In the genomic region with DNA sequence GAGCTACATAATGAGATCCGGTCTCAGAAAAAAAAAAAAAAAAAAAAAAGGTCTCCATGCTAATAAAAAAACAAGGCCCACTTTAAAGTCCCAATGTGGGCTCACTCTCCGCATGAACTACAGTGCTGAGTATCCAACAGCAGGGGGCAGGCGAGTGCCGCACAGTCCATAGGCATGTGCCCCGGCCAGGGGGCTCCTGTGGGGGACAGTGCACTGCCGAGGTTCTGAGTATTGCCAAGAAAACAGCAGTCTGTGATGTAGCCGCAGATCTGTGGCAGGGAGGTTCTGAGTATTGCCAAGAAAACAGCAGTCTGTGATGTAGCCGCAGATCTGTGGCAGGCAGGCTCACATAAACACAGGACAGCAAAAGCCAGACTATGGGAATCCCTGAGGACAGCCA, we compare ENCODE assay signal across 8 mouse cellular contexts. TPM values are rescaled to one million over a fixed set of nuclear protein-coding genes. Genes with fewer than 3 reads are reported as not detected.
A peak's percentile ranks its signal among the peaks of the same experiment; 100 is the strongest.
DNase-seq lines count a peak whose midpoint lies in the region; ATAC-seq lines count a peak whose summit lies in the region.

No protein-coding gene starts in this region.

- H3K4me1 ChIP-seq in forebrain, embryonic 10.5 days = peaks cover 48% of the 10 kb centered on the region
- peaks cover 52% of the 10 kb centered on the region for H3K4me1 ChIP-seq in kidney, embryonic 15.5 days

- H3K27ac ChIP-seq in forebrain, embryonic 10.5 days = peak overlapping the region; percentile 56; the same call in 1 of the 2 replicates
- peak overlapping the region; percentile 70 for H3K27ac ChIP-seq in kidney, embryonic 15.5 days

- peaks cover 80% of the 10 kb centered on the region for H3K36me3 ChIP-seq in forebrain, embryonic 10.5 days (replicated peaks)
- peaks cover 60% of the 10 kb centered on the region for H3K36me3 ChIP-seq in kidney, embryonic 15.5 days
- no peaks in the 10 kb centered on the region; the same call in 1 of the 2 replicates for H3K36me3 ChIP-seq in splenic B cell, adult 2 months (ENCODE audit: control insufficient read depth, insufficient read depth, low read length, poor library complexity, severe bottlenecking)

- no peak overlapping the region for H3K4me3 ChIP-seq in forebrain, embryonic 10.5 days
- H3K4me3 ChIP-seq in kidney, embryonic 15.5 days (replicated peaks) = no peak overlapping the region

- H3K27me3 ChIP-seq in forebrain, embryonic 10.5 days (ENCODE audit: poor library complexity, severe bottlenecking) = no peaks in the 10 kb centered on the region
- H3K27me3 ChIP-seq in kidney, embryonic 15.5 days = no peaks in the 10 kb centered on the region
- H3K27me3 ChIP-seq in splenic B cell, adult 2 months (ENCODE audit: control insufficient read depth, insufficient read depth, low read length, poor library complexity, severe bottlenecking) = no peaks in the 10 kb centered on the region

- H3K9me3 ChIP-seq in forebrain, embryonic 10.5 days = no peaks in the 10 kb centered on the region
- H3K9me3 ChIP-seq in kidney, embryonic 15.5 days (replicated peaks) = no peaks in the 10 kb centered on the region

- 0 out of 2 replicates have a peak, but pooled peaks have one; percentile 7 for ATAC-seq in kidney, embryonic 15.5 days (replicated peaks; ENCODE audit: low FRiP score)
- peak; percentile 84 for ATAC-seq in megakaryocyte progenitor cell, adult 5-6 weeks (replicated peaks; ENCODE audit: poor library complexity)

- 33% methylated on average over 8 of the region's 8 CpGs for WGBS in forebrain, embryonic 10.5 days
- WGBS in kidney, embryonic 15.5 days = 10% methylated on average over 8 of the region's 8 CpGs

- no peak overlapping the region for H3K4me2 ChIP-seq in kidney, embryonic 15.5 days

- no peak overlapping the region for H3K9ac ChIP-seq in kidney, embryonic 15.5 days

- peak; percentile 36 for DNase-seq in gastrocnemius, adult 18-20 months (ENCODE audit: low spot score)
- DNase-seq in gastrocnemius, postnatal 25 days = no peak
- DNase-seq in 416B (ENCODE audit: low read depth) = peak; percentile 55
- peak; percentile 54 for DNase-seq in adrenal gland, postnatal 25 days
- DNase-seq in forebrain, embryonic 10.5 days (ENCODE audit: extremely low spot score, low spot score) = peak; percentile 74
- DNase-seq in splenic B cell, adult 2 months (ENCODE audit: low read depth, low spot score) = peak; percentile 74

RNA-seq across cellular contexts. Expression of a gene that starts 15.5 kb away (rescaled TPM):
- total RNA-seq in gastrocnemius, adult 18-20 months (2021) = 1 to 10 TPM; 2.0 to 2.5 TPM
- 1 to 10 TPM; 1.8 to 2.4 TPM for total RNA-seq in gastrocnemius, postnatal 25 days (2021)
- total RNA-seq in adrenal gland, postnatal 25 days (2021) = 10.2 and 16.1 TPM in 2 replicates
- 10.0 and 10.9 TPM in 2 replicates for polyA plus RNA-seq in forebrain, embryonic 10.5 days (2016; fragmentation: Nextera tagmentation; extraction: Ambion mirVana)
- polyA plus RNA-seq in kidney, embryonic 15.5 days (2015; fragmentation: Nextera tagmentation; extraction: Ambion mirVana) = 8.5 and 9.5 TPM in 2 replicates
- total RNA-seq in megakaryocyte progenitor cell, adult 5-6 weeks (2015) = 1.1 and 3.3 TPM in 2 replicates
- total RNA-seq in megakaryocyte progenitor cell, adult 5-6 weeks (2017) = 5.8 and 6.0 TPM in 2 replicates

RNA-seq across cellular contexts. Expression of a gene that starts 33.3 kb away (rescaled TPM):
- 10 to 100 TPM; 12.9 to 16.2 TPM for total RNA-seq in gastrocnemius, adult 18-20 months (2021)
- total RNA-seq in gastrocnemius, postnatal 25 days (2021) = 10 to 100 TPM; 12.6 to 14.5 TPM
- total RNA-seq in adrenal gland, postnatal 25 days (2021) = 56.2 and 67.2 TPM in 2 replicates
- polyA plus RNA-seq in forebrain, embryonic 10.5 days (2016; fragmentation: Nextera tagmentation; extraction: Ambion mirVana) = 54.1 and 54.7 TPM in 2 replicates
- polyA plus RNA-seq in kidney, embryonic 15.5 days (2015; fragmentation: Nextera tagmentation; extraction: Ambion mirVana) = 80.0 and 89.4 TPM in 2 replicates
- total RNA-seq in megakaryocyte progenitor cell, adult 5-6 weeks (2015) = 33.5 and 37.1 TPM in 2 replicates
- 50.4 and 64.3 TPM in 2 replicates for total RNA-seq in megakaryocyte progenitor cell, adult 5-6 weeks (2017)

RNA-seq across cellular contexts. Expression of a gene that starts 34.6 kb away (rescaled TPM):
- 1 to 10 TPM; 1.1 to 2.3 TPM for total RNA-seq in gastrocnemius, adult 18-20 months (2021)
- total RNA-seq in gastrocnemius, postnatal 25 days (2021) = 10 to 100 TPM; 11.9 to 13.3 TPM
- total RNA-seq in adrenal gland, postnatal 25 days (2021) = 10.7 and 11.1 TPM in 2 replicates
- 265 TPM in 2 replicates for polyA plus RNA-seq in forebrain, embryonic 10.5 days (2016; fragmentation: Nextera tagmentation; extraction: Ambion mirVana)
- polyA plus RNA-seq in kidney, embryonic 15.5 days (2015; fragmentation: Nextera tagmentation; extraction: Ambion mirVana) = 340 and 433 TPM in 2 replicates
- total RNA-seq in megakaryocyte progenitor cell, adult 5-6 weeks (2015) = not detected in 2 replicates
- total RNA-seq in megakaryocyte progenitor cell, adult 5-6 weeks (2017) = not detected in 2 replicates

RNA-seq across cellular contexts. Expression of a gene that starts 43.3 kb away (rescaled TPM):
- not detected for total RNA-seq in gastrocnemius, adult 18-20 months (2021)
- not detected for total RNA-seq in gastrocnemius, postnatal 25 days (2021)
- not detected in 2 replicates for total RNA-seq in adrenal gland, postnatal 25 days (2021)
- polyA plus RNA-seq in forebrain, embryonic 10.5 days (2016; fragmentation: Nextera tagmentation; extraction: Ambion mirVana) = 0.15 and 0.17 TPM in 2 replicates
- 0.50 and 0.64 TPM in 2 replicates for polyA plus RNA-seq in kidney, embryonic 15.5 days (2015; fragmentation: Nextera tagmentation; extraction: Ambion mirVana)
- total RNA-seq in megakaryocyte progenitor cell, adult 5-6 weeks (2015) = not detected in 2 replicates
- not detected in 2 replicates for total RNA-seq in megakaryocyte progenitor cell, adult 5-6 weeks (2017)

RNA-seq across cellular contexts. Expression of a gene that starts 58.1 kb away (rescaled TPM):
- 10 to 100 TPM; 16.2 to 21.1 TPM for total RNA-seq in gastrocnemius, adult 18-20 months (2021)
- 10 to 100 TPM; 16.4 to 18.2 TPM for total RNA-seq in gastrocnemius, postnatal 25 days (2021)
- total RNA-seq in adrenal gland, postnatal 25 days (2021) = 35.9 and 53.3 TPM in 2 replicates
- polyA plus RNA-seq in forebrain, embryonic 10.5 days (2016; fragmentation: Nextera tagmentation; extraction: Ambion mirVana) = 39.9 and 40.6 TPM in 2 replicates
- 40.5 and 45.3 TPM in 2 replicates for polyA plus RNA-seq in kidney, embryonic 15.5 days (2015; fragmentation: Nextera tagmentation; extraction: Ambion mirVana)
- total RNA-seq in megakaryocyte progenitor cell, adult 5-6 weeks (2015) = 9.0 and 13.1 TPM in 2 replicates
- 19.2 and 23.4 TPM in 2 replicates for total RNA-seq in megakaryocyte progenitor cell, adult 5-6 weeks (2017)
